Mouse (Mus musculus): ENCODE data around the gene Lipt1. TPM values are rescaled to one million over a fixed set of nuclear protein-coding genes. Genes with fewer than 3 reads are reported as not detected.
A peak's percentile ranks its signal among the peaks of the same experiment; 100 is the strongest.

The Lipt1 gene
- 7.0 and 9.1 TPM in 2 replicates for polyA plus RNA-seq (2014; fragmentation: Nextera tagmentation; extraction: Ambion mirVana)

- Histone ChIP-seq H3K4me3 (ENCODE audit: low read depth, low read length) (peak within 1 kb of the TSS; percentile 49), H3K36me3 (ENCODE audit: control insufficient read depth, insufficient read depth, low read length) (peaks cover 11% of the 10 kb centered on the region), H3K9me3 (ENCODE audit: control insufficient read depth, low read length) (no peaks in the 10 kb centered on the region), H3K9ac (ENCODE audit: low read depth, low read length) (peak within 1 kb of the TSS; percentile 49), H3K4me2 (replicated peaks; ENCODE audit: low read depth, low read length) (peak within 1 kb of the TSS; percentile 68), H3K4me1 (replicated peaks; ENCODE audit: control insufficient read depth, insufficient read depth, low read length) (0 out of 2 replicates have a peak, but pooled peaks cover 2% of the 10 kb centered on the region), H3K27me3 (ENCODE audit: control insufficient read depth, insufficient read depth, low read length) (no peaks in the 10 kb centered on the region), H3K27ac (ENCODE audit: low read depth, low read length) (peak within 1 kb of the TSS; percentile 1; the same call in 1 of the 2 replicates)
- peak; percentile 67 for ATAC-seq (ENCODE audit: low FRiP score)
- no peak for DNase-seq (ENCODE audit: low spot score)
- WGBS: 11% methylated on average over 7 of the region's 7 CpGs
Measured at GRCm38 (mm10) chr1:37871704-37872103, at the start of gene Lipt1. Lipt1 (plus strand) TSS chr1:37871738.

GRCm38 (mm10) chr1:37831681-37832080 lies 39.9 kb upstream of the Lipt1 start:
- Histone ChIP-seq H3K9me3 (ENCODE audit: control insufficient read depth, low read length) (no peaks in the 10 kb centered on the region), H3K27me3 (ENCODE audit: control insufficient read depth, insufficient read depth, low read length) (no peaks in the 10 kb centered on the region), H3K4me1 (replicated peaks; ENCODE audit: control insufficient read depth, insufficient read depth, low read length) (no peaks in the 10 kb centered on the region), H3K36me3 (ENCODE audit: control insufficient read depth, insufficient read depth, low read length) (no peaks in the 10 kb centered on the region), H3K9ac (ENCODE audit: low read depth, low read length) (no peak overlapping the region), H3K27ac (ENCODE audit: low read depth, low read length) (no peak overlapping the region), H3K4me3 (ENCODE audit: low read depth, low read length) (no peak overlapping the region), H3K4me2 (replicated peaks; ENCODE audit: low read depth, low read length) (no peak overlapping the region)
- 64% methylated on average over 2 of the region's 2 CpGs for WGBS
- ATAC-seq (ENCODE audit: low FRiP score): no peak
- no peak for DNase-seq (ENCODE audit: low spot score)

- H3K27me3 ChIP-seq (ENCODE audit: control insufficient read depth, insufficient read depth, low read length): no peaks in the 10 kb centered on the region
- no peaks in the 10 kb centered on the region for H3K4me1 ChIP-seq (replicated peaks; ENCODE audit: control insufficient read depth, insufficient read depth, low read length)
- no peaks in the 10 kb centered on the region for H3K9me3 ChIP-seq (ENCODE audit: control insufficient read depth, low read length)
- 83% methylated on average over 8 of the region's 8 CpGs for WGBS
- H3K4me3 ChIP-seq (ENCODE audit: low read depth, low read length): no peak overlapping the region
- DNase-seq (ENCODE audit: low spot score) (no peak), ATAC-seq (ENCODE audit: low FRiP score) (no peak)
- no peak overlapping the region for H3K9ac ChIP-seq (ENCODE audit: low read depth, low read length)
- no peak overlapping the region for H3K27ac ChIP-seq (ENCODE audit: low read depth, low read length)
- H3K36me3 ChIP-seq (ENCODE audit: control insufficient read depth, insufficient read depth, low read length): no peaks in the 10 kb centered on the region
- no peak overlapping the region for H3K4me2 ChIP-seq (replicated peaks; ENCODE audit: low read depth, low read length)
Measured at GRCm38 (mm10) chr1:37846878-37847277, 24.7 kb upstream of the Lipt1 start.

- H3K4me2 ChIP-seq (replicated peaks; ENCODE audit: low read depth, low read length): no peak overlapping the region
- H3K9me3 ChIP-seq (ENCODE audit: control insufficient read depth, low read length): no peaks in the 10 kb centered on the region
- no peaks in the 10 kb centered on the region for H3K36me3 ChIP-seq (ENCODE audit: control insufficient read depth, insufficient read depth, low read length)
- peak; percentile 2 for DNase-seq (ENCODE audit: low spot score)
- no peak overlapping the region for H3K9ac ChIP-seq (ENCODE audit: low read depth, low read length)
- no peaks in the 10 kb centered on the region for H3K4me1 ChIP-seq (replicated peaks; ENCODE audit: control insufficient read depth, insufficient read depth, low read length)
- ATAC-seq (ENCODE audit: low FRiP score): no peak
- H3K4me3 ChIP-seq (ENCODE audit: low read depth, low read length): no peak overlapping the region
- no peaks in the 10 kb centered on the region for H3K27me3 ChIP-seq (ENCODE audit: control insufficient read depth, insufficient read depth, low read length)
- H3K27ac ChIP-seq (ENCODE audit: low read depth, low read length): no peak overlapping the region
- WGBS: 55% methylated on average over 2 of the region's 2 CpGs
Measured at GRCm38 (mm10) chr1:37850696-37851095, 20.8 kb upstream of the Lipt1 start.

- H3K4me2 ChIP-seq (replicated peaks; ENCODE audit: low read depth, low read length): peak overlapping the region; percentile 65
- H3K27me3 ChIP-seq (ENCODE audit: control insufficient read depth, insufficient read depth, low read length): no peaks in the 10 kb centered on the region
- H3K36me3 ChIP-seq (ENCODE audit: control insufficient read depth, insufficient read depth, low read length): no peaks in the 10 kb centered on the region
- no peaks in the 10 kb centered on the region for H3K9me3 ChIP-seq (ENCODE audit: control insufficient read depth, low read length)
- peak overlapping the region; percentile 78 for H3K27ac ChIP-seq (ENCODE audit: low read depth, low read length)
- H3K9ac ChIP-seq (ENCODE audit: low read depth, low read length): peak overlapping the region; percentile 66
- peak overlapping the region; percentile 45 for H3K4me3 ChIP-seq (ENCODE audit: low read depth, low read length)
- WGBS: under 1% methylated on average over 79 of the region's 90 CpGs
- H3K4me1 ChIP-seq (replicated peaks; ENCODE audit: control insufficient read depth, insufficient read depth, low read length): no peaks in the 10 kb centered on the region
- DNase-seq (ENCODE audit: low spot score) (peak; percentile 100), ATAC-seq (ENCODE audit: low FRiP score) (peak; percentile 98)
Measured at GRCm38 (mm10) chr1:37864511-37865400, 6.8 kb upstream of the Lipt1 start.

- WGBS: 13% methylated on average over 23 of the region's 23 CpGs
Measured at GRCm38 (mm10) chr1:37865401-37866215, 5.9 kb upstream of the Lipt1 start.

GRCm38 (mm10) chr1:37866286-37866685 lies 5.3 kb upstream of the Lipt1 start, which contains the start of gene Tsga10:
Tsga10 (minus strand) TSS chr1:37866429.
- Histone ChIP-seq H3K27ac (ENCODE audit: low read depth, low read length) (peak within 1 kb of the TSS; percentile 78), H3K4me2 (replicated peaks; ENCODE audit: low read depth, low read length) (peak within 1 kb of the TSS; percentile 65), H3K27me3 (ENCODE audit: control insufficient read depth, insufficient read depth, low read length) (no peaks in the 10 kb centered on the region), H3K4me1 (replicated peaks; ENCODE audit: control insufficient read depth, insufficient read depth, low read length) (no peaks in the 10 kb centered on the region), H3K9me3 (ENCODE audit: control insufficient read depth, low read length) (no peaks in the 10 kb centered on the region), H3K9ac (ENCODE audit: low read depth, low read length) (peak within 1 kb of the TSS; percentile 66), H3K4me3 (ENCODE audit: low read depth, low read length) (peak within 1 kb of the TSS; percentile 45), H3K36me3 (ENCODE audit: control insufficient read depth, insufficient read depth, low read length) (no peaks in the 10 kb centered on the region)
- no peak for DNase-seq (ENCODE audit: low spot score)
- 84% methylated on average over 6 of the region's 6 CpGs for WGBS
- no peak for ATAC-seq (ENCODE audit: low FRiP score)

More at GRCm38 (mm10) chr1:37865401-37866215, 5.9 kb upstream of the Lipt1 start:
- ATAC-seq (ENCODE audit: low FRiP score) (no peak), DNase-seq (ENCODE audit: low spot score) (no peak)
- H3K4me1 ChIP-seq (replicated peaks; ENCODE audit: control insufficient read depth, insufficient read depth, low read length): no peaks in the 10 kb centered on the region
- peak overlapping the region; percentile 45 for H3K4me3 ChIP-seq (ENCODE audit: low read depth, low read length)
- no peaks in the 10 kb centered on the region for H3K36me3 ChIP-seq (ENCODE audit: control insufficient read depth, insufficient read depth, low read length)
- peak overlapping the region; percentile 65 for H3K4me2 ChIP-seq (replicated peaks; ENCODE audit: low read depth, low read length)
- H3K9me3 ChIP-seq (ENCODE audit: control insufficient read depth, low read length): no peaks in the 10 kb centered on the region
- no peaks in the 10 kb centered on the region for H3K27me3 ChIP-seq (ENCODE audit: control insufficient read depth, insufficient read depth, low read length)
- peak overlapping the region; percentile 78 for H3K27ac ChIP-seq (ENCODE audit: low read depth, low read length)
- peak overlapping the region; percentile 66 for H3K9ac ChIP-seq (ENCODE audit: low read depth, low read length)

- no peaks in the 10 kb centered on the region for H3K36me3 ChIP-seq (ENCODE audit: control insufficient read depth, insufficient read depth, low read length)
- DNase-seq (ENCODE audit: low spot score): peak; percentile 63
Measured at GRCm38 (mm10) chr1:37867056-37867455, 4.5 kb upstream of the Lipt1 start.

More at GRCm38 (mm10) chr1:37867056-37867455, 4.5 kb upstream of the Lipt1 start:
- Histone ChIP-seq H3K27ac (ENCODE audit: low read depth, low read length) (no peak overlapping the region), H3K9ac (ENCODE audit: low read depth, low read length) (no peak overlapping the region), H3K4me2 (replicated peaks; ENCODE audit: low read depth, low read length) (no peak overlapping the region), H3K4me1 (replicated peaks; ENCODE audit: control insufficient read depth, insufficient read depth, low read length) (no peaks in the 10 kb centered on the region), H3K27me3 (ENCODE audit: control insufficient read depth, insufficient read depth, low read length) (no peaks in the 10 kb centered on the region), H3K9me3 (ENCODE audit: control insufficient read depth, low read length) (no peaks in the 10 kb centered on the region), H3K4me3 (ENCODE audit: low read depth, low read length) (no peak overlapping the region)
- ATAC-seq (ENCODE audit: low FRiP score): no peak
- WGBS: 74% methylated on average over 1 of the region's 1 CpGs
